Mouse (Mus musculus) embryonic fibroblast, embryonic 13.5 days (primary cell): Measurements from ENCODE around the gene Mpped2.

Experiments
- CTCF ChIP-seq: IDR thresholded peaks from 2 replicates; pipeline ENCODE4 v1.5.1; 2011; ENCODE audit warnings: mild to moderate bottlenecking, control low read depth, low read length, moderate library complexity, borderline replicate concordance; ENCODE audit not compliant: insufficient read depth
- POLR2A ChIP-seq: IDR thresholded peaks from 2 replicates; pipeline ENCODE4 v1.6.1; 2011; ENCODE audit warnings: low read depth, mild to moderate bottlenecking, control low read depth, low read length, moderate library complexity

GRCm38 (mm10) chr2:106745364-106745763 is 52.3 kb downstream of the Mpped2 start:
- TF ChIP-seq CTCF (no peak), POLR2A (no peak)
